7 mouse cellular contexts compared by ENCODE assay signal in the genomic region with DNA sequence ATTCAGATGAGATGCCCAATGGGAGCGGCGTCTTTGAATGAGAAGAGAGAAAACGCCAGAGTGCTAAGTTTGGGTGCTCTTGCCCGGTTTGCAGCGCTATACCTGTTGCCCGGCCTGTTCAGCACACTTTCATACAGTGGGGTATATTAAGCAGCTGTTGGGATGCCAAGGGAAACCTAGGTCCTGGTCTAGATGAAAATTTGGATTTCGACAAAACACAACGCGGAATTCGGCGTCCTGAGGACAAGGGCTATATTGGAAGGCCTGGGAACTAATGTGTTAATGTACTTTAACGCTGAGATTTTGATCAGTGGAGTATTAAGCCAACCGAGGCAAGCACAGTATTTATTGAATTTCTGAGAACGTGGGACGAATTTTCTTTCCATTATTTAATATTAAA. TPM values are rescaled to one million over a fixed set of nuclear protein-coding genes. Genes with fewer than 3 reads are reported as not detected.
A peak's percentile ranks its signal among the peaks of the same experiment; 100 is the strongest.
DNase-seq lines count a peak whose midpoint lies in the region; ATAC-seq and TF ChIP-seq lines count a peak whose summit lies in the region.

No protein-coding gene starts in this region.

- TF ChIP-seq CTCF in lung, postnatal 0 days (IDR thresholded peaks at IDR 0.05) = no peak

- H3K4me3 ChIP-seq in lung, postnatal 0 days (ENCODE audit: low read depth, low read length) = peak overlapping the region; percentile 96
- H3K4me3 ChIP-seq in forebrain, embryonic 10.5 days = peak overlapping the region; percentile 96
- H3K4me3 ChIP-seq in limb, embryonic 10.5 days = peak overlapping the region; percentile 93
- H3K4me3 ChIP-seq in neural tube, embryonic 15.5 days (replicated peaks) = peak overlapping the region; percentile 100

- peak overlapping the region; percentile 81 for H3K4me2 ChIP-seq in lung, postnatal 0 days (replicated peaks; ENCODE audit: low read depth, low read length)
- H3K4me2 ChIP-seq in neural tube, embryonic 15.5 days = peak overlapping the region; percentile 71

- no peaks in the 10 kb centered on the region for H3K9me3 ChIP-seq in lung, postnatal 0 days (ENCODE audit: low read length)
- H3K9me3 ChIP-seq in forebrain, embryonic 10.5 days = peaks cover 4% of the 10 kb centered on the region; the same call in 1 of the 2 replicates
- H3K9me3 ChIP-seq in limb, embryonic 10.5 days (replicated peaks) = no peaks in the 10 kb centered on the region
- H3K9me3 ChIP-seq in neural tube, embryonic 15.5 days (replicated peaks) = no peaks in the 10 kb centered on the region

- peak overlapping the region; percentile 91 for H3K27ac ChIP-seq in lung, postnatal 0 days (ENCODE audit: low read length)
- peak overlapping the region; percentile 98 for H3K27ac ChIP-seq in forebrain, embryonic 10.5 days
- peak overlapping the region; percentile 97 for H3K27ac ChIP-seq in limb, embryonic 10.5 days
- 0 out of 2 replicates have a peak overlapping the region, but pooled peaks have one; percentile 94 for H3K27ac ChIP-seq in neural tube, embryonic 15.5 days (replicated peaks)

- peak overlapping the region; percentile 81 for H3K9ac ChIP-seq in lung, postnatal 0 days (replicated peaks; ENCODE audit: low read depth)
- H3K9ac ChIP-seq in neural tube, embryonic 15.5 days (replicated peaks) = peak overlapping the region; percentile 81; the same call in 1 of the 2 replicates

- peaks cover 4% of the 10 kb centered on the region for H3K4me1 ChIP-seq in lung, postnatal 0 days (ENCODE audit: insufficient read depth, low read depth, low read length)
- peaks cover 24% of the 10 kb centered on the region for H3K4me1 ChIP-seq in forebrain, embryonic 10.5 days
- H3K4me1 ChIP-seq in limb, embryonic 10.5 days = peaks cover 15% of the 10 kb centered on the region
- peaks cover 10% of the 10 kb centered on the region for H3K4me1 ChIP-seq in neural tube, embryonic 15.5 days

- no peaks in the 10 kb centered on the region for H3K27me3 ChIP-seq in lung, postnatal 0 days (replicated peaks; ENCODE audit: insufficient read depth, low read length)
- H3K27me3 ChIP-seq in forebrain, embryonic 10.5 days (ENCODE audit: poor library complexity, severe bottlenecking) = no peaks in the 10 kb centered on the region
- H3K27me3 ChIP-seq in limb, embryonic 10.5 days (ENCODE audit: low read depth, poor library complexity, severe bottlenecking) = no peaks in the 10 kb centered on the region
- no peaks in the 10 kb centered on the region for H3K27me3 ChIP-seq in neural tube, embryonic 15.5 days (replicated peaks)

- no peak for ATAC-seq in lung, postnatal 0 days
- no peak for ATAC-seq in neural tube, embryonic 15.5 days (ENCODE audit: low FRiP score)

- TF ChIP-seq EP300 in lung, postnatal 0 days (IDR thresholded peaks at IDR 0.05) = no peak

- WGBS in lung, postnatal 0 days = under 1% methylated on average over 15 of the region's 15 CpGs
- WGBS in forebrain, embryonic 10.5 days = 1% methylated on average over 15 of the region's 15 CpGs
- 2% methylated on average over 15 of the region's 15 CpGs for WGBS in limb, embryonic 10.5 days
- WGBS in neural tube, embryonic 15.5 days = 2% methylated on average over 15 of the region's 15 CpGs

- H3K36me3 ChIP-seq in lung, postnatal 0 days (ENCODE audit: insufficient read depth, low read length) = no peaks in the 10 kb centered on the region
- peaks cover 16% of the 10 kb centered on the region for H3K36me3 ChIP-seq in forebrain, embryonic 10.5 days (replicated peaks)
- H3K36me3 ChIP-seq in limb, embryonic 10.5 days = peaks cover 14% of the 10 kb centered on the region
- H3K36me3 ChIP-seq in neural tube, embryonic 15.5 days = no peaks in the 10 kb centered on the region

- DNase-seq in lung, postnatal 0 days (ENCODE audit: low spot score) = no peak
- DNase-seq in lung, adult 18-20 months = no peak
- DNase-seq in forebrain, embryonic 10.5 days (ENCODE audit: extremely low spot score, low spot score) = no peak
- no peak for DNase-seq in limb, embryonic 10.5 days (ENCODE audit: low spot score)
- no peak for DNase-seq in yolk sac, embryonic 10.5 days (ENCODE audit: low spot score)
- no peak for DNase-seq in gastrocnemius, adult 8-10 months (ENCODE audit: low spot score in 2 of 2)

RNA-seq across cellular contexts. Expression of a gene that starts 0.9 kb away (rescaled TPM):
- 14.8 and 15.5 TPM in 2 replicates for polyA plus RNA-seq in lung, postnatal 0 days (2015; fragmentation: Nextera tagmentation; extraction: Ambion mirVana)
- polyA plus RNA-seq in forebrain, embryonic 10.5 days (2016; fragmentation: Nextera tagmentation; extraction: Ambion mirVana) = 10.9 and 13.5 TPM in 2 replicates
- 12.3 and 13.1 TPM in 2 replicates for polyA plus RNA-seq in limb, embryonic 10.5 days (2016; fragmentation: Nextera tagmentation; extraction: Ambion mirVana)
- polyA plus RNA-seq in neural tube, embryonic 15.5 days (2015; fragmentation: Nextera tagmentation; extraction: Ambion mirVana) = 5.8 and 7.4 TPM in 2 replicates
- total RNA-seq in gastrocnemius, adult 8-10 months (2022) = 10 to 100 TPM; 13.8 to 19.0 (median 17.7) TPM

RNA-seq across cellular contexts. Expression of a gene that starts 37.5 kb away (rescaled TPM):
- 22.1 and 23.0 TPM in 2 replicates for polyA plus RNA-seq in lung, postnatal 0 days (2015; fragmentation: Nextera tagmentation; extraction: Ambion mirVana)
- 34.8 and 37.3 TPM in 2 replicates for polyA plus RNA-seq in forebrain, embryonic 10.5 days (2016; fragmentation: Nextera tagmentation; extraction: Ambion mirVana)
- polyA plus RNA-seq in limb, embryonic 10.5 days (2016; fragmentation: Nextera tagmentation; extraction: Ambion mirVana) = 31.5 and 33.6 TPM in 2 replicates
- polyA plus RNA-seq in neural tube, embryonic 15.5 days (2015; fragmentation: Nextera tagmentation; extraction: Ambion mirVana) = 26.9 and 27.4 TPM in 2 replicates
- 1 to 10 TPM; 5.0 to 5.9 (median 5.1) TPM for total RNA-seq in gastrocnemius, adult 8-10 months (2022)
